Mouse (Mus musculus): Measurements from ENCODE around the gene Dlx6. TPM values are rescaled to one million over a fixed set of nuclear protein-coding genes. Genes with fewer than 3 reads are reported as not detected.

Gene Dlx6
- total RNA-seq, 2 experiments from 2014 or later, result 7.5 to 9.1 TPM

Other genes with a start within 250 kb of the Dlx6 start
- 1 to 10 TPM; 6.1 TPM for gene Dlx5, start 18.8 kb downstream of the Dlx6 start, total RNA-seq (2021)
- gene Sdhaf3, start 92.7 kb downstream of the Dlx6 start, total RNA-seq (2021), result 1 to 10 TPM; 6.5 to 6.6 TPM